Mouse (Mus musculus): ENCODE measurements at regions not wholly inside any gene's neighbourhood (a gene's known extent, or its start where the extent isn't known, plus 50 kb on each side); places are given as distances from the start of the nearest gene placed in this dataset.

DNA sequence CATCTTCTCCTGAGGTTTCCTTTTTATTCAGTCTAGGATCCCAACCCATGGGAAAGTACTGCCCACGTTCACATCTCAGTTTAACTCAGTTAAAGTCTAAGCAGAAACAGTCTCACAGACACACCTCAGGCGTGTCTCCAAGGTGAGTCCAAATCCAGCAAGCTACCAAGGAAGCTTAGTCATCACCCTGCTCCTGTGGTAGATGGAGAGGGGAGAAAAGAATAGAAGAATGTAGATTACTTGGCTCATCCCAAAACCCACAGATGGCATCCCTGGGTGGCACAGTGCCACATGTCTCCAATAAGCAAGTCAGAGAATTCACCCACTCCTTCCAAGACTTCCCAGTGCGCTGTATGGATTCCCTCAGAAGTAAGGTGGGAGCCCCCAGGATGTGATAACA lies 199.2 kb downstream of the Pdcd6ip start:
- H3K4me2 ChIP-seq (ENCODE audit: low read depth) = no peak overlapping the region
- H3K4me3 ChIP-seq = no peak overlapping the region
- TF ChIP-seq MAX (IDR thresholded peaks at IDR 0.05; ENCODE audit: low read depth) (no peak), MYOD1 (IDR thresholded peaks at IDR 0.05; ENCODE audit: control insufficient read depth in 1 of 3, insufficient read length in 2 of 3, low read depth in 2 of 3) (no peak), TCF3 (IDR thresholded peaks at IDR 0.05; ENCODE audit: insufficient read length, low read depth) (no peak), SRF (IDR thresholded peaks at IDR 0.05; ENCODE audit: control insufficient read depth, insufficient read length, low read depth) (no peak), CEBPB (IDR thresholded peaks at IDR 0.05; ENCODE audit: insufficient read depth, poor library complexity, severe bottlenecking) (no peak), E2F4 (IDR thresholded peaks at IDR 0.05; ENCODE audit: insufficient read depth) (no peak), POLR2AphosphoS2 (IDR thresholded peaks at IDR 0.05; ENCODE audit: insufficient read length, low read depth) (no peak), MYOG (IDR thresholded peaks at IDR 0.05; ENCODE audit: control insufficient read depth in 1 of 3, insufficient read depth in 1 of 3, insufficient read length in 2 of 3, low read depth in 2 of 3) (no peak), TCF12 (IDR thresholded peaks at IDR 0.05; ENCODE audit: insufficient read depth, poor library complexity, severe bottlenecking) (no peak), REST (IDR thresholded peaks at IDR 0.05; ENCODE audit: insufficient read depth, insufficient read length) (no peak), USF1 (IDR thresholded peaks at IDR 0.05; ENCODE audit: low read depth) (no peak), POLR2A (IDR thresholded peaks at IDR 0.05; ENCODE audit: insufficient read length, low read depth) (no peak)
- H3K27me3 ChIP-seq (ENCODE audit: control insufficient read depth, insufficient read depth, insufficient read length) = no peaks in the 10 kb centered on the region
- H3K79me2 ChIP-seq (ENCODE audit: control insufficient read depth, insufficient read depth) = no peaks in the 10 kb centered on the region
- no peaks in the 10 kb centered on the region for H3K36me3 ChIP-seq (ENCODE audit: control insufficient read depth, insufficient read depth)
- no peak overlapping the region for H3ac ChIP-seq (ENCODE audit: control insufficient read depth, insufficient read length)

- H3ac ChIP-seq (ENCODE audit: control insufficient read depth, insufficient read length) = no peak overlapping the region
- no peaks in the 10 kb centered on the region for H3K27me3 ChIP-seq (ENCODE audit: control insufficient read depth, insufficient read depth, insufficient read length)
- TF ChIP-seq MYOD1 (IDR thresholded peaks at IDR 0.05; ENCODE audit: control insufficient read depth in 1 of 3, insufficient read length in 2 of 3, low read depth in 2 of 3) (no peak), TCF3 (IDR thresholded peaks at IDR 0.05; ENCODE audit: insufficient read length, low read depth) (no peak), POLR2AphosphoS2 (IDR thresholded peaks at IDR 0.05; ENCODE audit: insufficient read length, low read depth) (no peak), SRF (IDR thresholded peaks at IDR 0.05; ENCODE audit: control insufficient read depth, insufficient read length, low read depth) (no peak), REST (IDR thresholded peaks at IDR 0.05; ENCODE audit: insufficient read depth, insufficient read length) (no peak), MAX (IDR thresholded peaks at IDR 0.05; ENCODE audit: low read depth) (no peak), TCF12 (IDR thresholded peaks at IDR 0.05; ENCODE audit: insufficient read depth, poor library complexity, severe bottlenecking) (no peak), POLR2A (IDR thresholded peaks at IDR 0.05; ENCODE audit: insufficient read length, low read depth) (no peak)
- no peak overlapping the region for H3K4me2 ChIP-seq (ENCODE audit: low read depth)
- no peak overlapping the region for H3K4me3 ChIP-seq
- no peaks in the 10 kb centered on the region for H3K79me2 ChIP-seq (ENCODE audit: control insufficient read depth, insufficient read depth)
- H3K36me3 ChIP-seq (ENCODE audit: control insufficient read depth, insufficient read depth) = no peaks in the 10 kb centered on the region
Observed at GRCm38 (mm10) chr9:113507561-113508460, 200.2 kb downstream of the Pdcd6ip start.

DNA sequence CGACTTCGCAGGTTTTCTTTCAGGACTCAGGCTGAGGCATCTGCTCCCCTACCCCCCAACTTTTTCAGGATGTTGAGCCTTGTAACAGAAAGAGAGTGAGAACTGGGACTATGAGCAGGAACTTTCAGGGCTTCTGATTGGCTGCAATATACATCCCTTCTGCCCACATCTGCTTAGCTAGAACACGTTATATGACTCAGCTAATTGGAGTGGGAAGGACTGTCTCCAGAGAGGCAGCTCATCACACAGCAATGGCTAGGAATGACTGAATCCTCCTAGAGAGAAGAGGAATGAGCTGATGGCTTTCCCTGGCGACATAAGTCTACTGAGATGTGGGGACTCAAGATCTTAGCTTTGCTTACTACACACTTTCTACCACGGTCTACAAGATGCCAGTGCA lies 208.8 kb downstream of the Pdcd6ip start:
- no peak overlapping the region for H3ac ChIP-seq (ENCODE audit: control insufficient read depth, insufficient read length)
- no peak for TF ChIP-seq MAX (IDR thresholded peaks at IDR 0.05; ENCODE audit: low read depth)
- TF ChIP-seq TCF12 (IDR thresholded peaks at IDR 0.05; ENCODE audit: insufficient read depth, poor library complexity, severe bottlenecking) = no peak
- no peak for TF ChIP-seq MYOD1 (IDR thresholded peaks at IDR 0.05; ENCODE audit: control insufficient read depth in 1 of 3, insufficient read length in 2 of 3, low read depth in 2 of 3)
- no peak for TF ChIP-seq MYOG (IDR thresholded peaks at IDR 0.05; ENCODE audit: control insufficient read depth in 1 of 3, insufficient read depth in 1 of 3, insufficient read length in 2 of 3, low read depth in 2 of 3)
- TF ChIP-seq USF1 (IDR thresholded peaks at IDR 0.05; ENCODE audit: low read depth) = no peak
- no peak for TF ChIP-seq REST (IDR thresholded peaks at IDR 0.05; ENCODE audit: insufficient read depth, insufficient read length)
- no peak for TF ChIP-seq POLR2A (IDR thresholded peaks at IDR 0.05; ENCODE audit: insufficient read length, low read depth)
- TF ChIP-seq E2F4 (IDR thresholded peaks at IDR 0.05; ENCODE audit: insufficient read depth) = no peak
- no peak for TF ChIP-seq POLR2AphosphoS2 (IDR thresholded peaks at IDR 0.05; ENCODE audit: insufficient read length, low read depth)
- TF ChIP-seq CEBPB (IDR thresholded peaks at IDR 0.05; ENCODE audit: insufficient read depth, poor library complexity, severe bottlenecking) = no peak
- no peak for TF ChIP-seq TCF3 (IDR thresholded peaks at IDR 0.05; ENCODE audit: insufficient read length, low read depth)
- TF ChIP-seq SRF (IDR thresholded peaks at IDR 0.05; ENCODE audit: control insufficient read depth, insufficient read length, low read depth) = no peak
- no peaks in the 10 kb centered on the region for H3K36me3 ChIP-seq (ENCODE audit: control insufficient read depth, insufficient read depth)
- no peak overlapping the region for H3K4me3 ChIP-seq
- H3K4me2 ChIP-seq (ENCODE audit: low read depth) = no peak overlapping the region
- H3K27me3 ChIP-seq (ENCODE audit: control insufficient read depth, insufficient read depth, insufficient read length) = no peaks in the 10 kb centered on the region
- H3K79me2 ChIP-seq (ENCODE audit: control insufficient read depth, insufficient read depth) = no peaks in the 10 kb centered on the region

GRCm38 (mm10) chr9:113496176-113496732 lies 211.8 kb downstream of the Pdcd6ip start:
- Histone ChIP-seq H3K27me3 (ENCODE audit: control insufficient read depth, insufficient read depth, insufficient read length) (no peaks in the 10 kb centered on the region), H3K36me3 (ENCODE audit: control insufficient read depth, insufficient read depth) (no peaks in the 10 kb centered on the region), H3K4me3 (no peak overlapping the region), H3ac (ENCODE audit: control insufficient read depth, insufficient read length) (no peak overlapping the region), H3K79me2 (ENCODE audit: control insufficient read depth, insufficient read depth) (no peaks in the 10 kb centered on the region), H3K4me2 (ENCODE audit: low read depth) (no peak overlapping the region)
- TF ChIP-seq MYOG (IDR thresholded peaks at IDR 0.05; ENCODE audit: control insufficient read depth in 1 of 3, insufficient read depth in 1 of 3, insufficient read length in 2 of 3, low read depth in 2 of 3) (no peak), REST (IDR thresholded peaks at IDR 0.05; ENCODE audit: insufficient read depth, insufficient read length) (no peak), CEBPB (IDR thresholded peaks at IDR 0.05; ENCODE audit: insufficient read depth, poor library complexity, severe bottlenecking) (no peak), MYOD1 (IDR thresholded peaks at IDR 0.05; ENCODE audit: control insufficient read depth in 1 of 3, insufficient read length in 2 of 3, low read depth in 2 of 3) (no peak), TCF3 (IDR thresholded peaks at IDR 0.05; ENCODE audit: insufficient read length, low read depth) (no peak), POLR2A (IDR thresholded peaks at IDR 0.05; ENCODE audit: insufficient read length, low read depth) (no peak), E2F4 (IDR thresholded peaks at IDR 0.05; ENCODE audit: insufficient read depth) (no peak)

Measured in myocyte (in vitro differentiated cells).